Mouse (Mus musculus) erythroblast, embryonic 14.5 days (primary cell): ENCODE data around the gene Ssr1.

Experiments used
- GATA1 ChIP-seq: IDR thresholded peaks from 2 replicates; pipeline ENCODE4 v1.6.1; 2012; ENCODE audit warnings: low read length, inconsistent platforms, mixed read lengths
- TAL1 ChIP-seq: IDR thresholded peaks from 3 replicates; pipeline ENCODE4 v1.6.1; 2012; ENCODE audit warnings: low read length, inconsistent platforms, mixed read lengths

DNA sequence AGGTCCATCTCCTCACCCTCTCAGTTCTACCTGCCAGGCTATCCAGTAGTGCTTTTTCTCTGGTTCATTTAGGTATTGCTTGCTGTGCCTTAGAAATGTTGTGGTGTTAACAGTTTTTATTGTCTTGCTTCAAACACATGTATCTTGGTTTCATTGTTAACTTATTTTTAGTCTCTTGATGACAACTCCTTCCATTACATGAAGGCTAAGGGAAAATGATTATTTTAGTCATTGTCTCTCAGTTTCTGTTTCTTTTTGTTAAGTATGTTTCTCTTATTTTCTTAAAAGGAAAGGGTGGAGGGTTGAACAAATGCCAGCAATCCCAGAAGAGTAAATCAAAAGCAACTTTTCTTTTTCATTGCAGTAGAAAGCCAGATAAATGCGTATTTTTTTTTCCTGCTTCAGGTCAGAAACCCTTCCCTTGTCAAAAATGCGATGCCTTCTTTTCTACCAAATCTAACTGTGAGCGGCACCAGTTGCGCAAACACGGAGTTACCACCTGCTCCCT lies 52.8 kb downstream of the Ssr1 start:
- TF ChIP-seq TAL1 (no peak), GATA1 (no peak)
